Mouse (Mus musculus) kidney, embryonic 16.5 days (tissue): ENCODE measurements around the gene Hoxc4. TPM values are rescaled to one million over a fixed set of nuclear protein-coding genes. Genes with fewer than 3 reads are reported as not detected.

Experiments
- ATAC-seq: fragments of 200-750 bp; cut with Nextera tagmentation; 2 replicates; pipeline ENCODE4 v1.8.0; 2017; ENCODE audit warnings: moderate TSS enrichment; ENCODE audit not compliant: low FRiP score, low TSS enrichment
- H3K27ac ChIP-seq: fragments of 300-500 bp; sonication (generic); 2 replicates; pipeline ENCODE4 v1.5.1; 2014; ENCODE audit warnings: low read length
- H3K27me3 ChIP-seq: fragments of 300-500 bp; sonication (generic); 2 replicates; pipeline ENCODE4 v1.6.1; 2014; ENCODE audit warnings: low read length, control low read depth, mixed read lengths; ENCODE audit not compliant: insufficient read depth
- H3K36me3 ChIP-seq: fragments of 300-500 bp; sonication (generic); 2 replicates; pipeline ENCODE4 v1.6.1; 2014; ENCODE audit warnings: low read length, control low read depth, mixed read lengths; ENCODE audit not compliant: insufficient read depth
- H3K4me1 ChIP-seq: fragments of 300-500 bp; sonication (generic); 2 replicates; pipeline ENCODE4 v1.6.1; 2014; ENCODE audit warnings: low read length, control low read depth, mixed read lengths; ENCODE audit not compliant: insufficient read depth
- H3K4me2 ChIP-seq: fragments of 300-500 bp; sonication (generic); replicated peaks from 2 replicates; pipeline ENCODE4 v1.6.1; 2014; ENCODE audit warnings: low read depth, low read length
- H3K4me3 ChIP-seq: fragments of 300-500 bp; sonication (generic); 2 replicates; pipeline ENCODE4 v1.5.1; 2014; ENCODE audit warnings: mild to moderate bottlenecking, low read length
- H3K9ac ChIP-seq: fragments of 300-500 bp; sonication (generic); replicated peaks from 2 replicates; pipeline ENCODE4 v1.6.1; 2014; ENCODE audit warnings: low read length
- H3K9me3 ChIP-seq: fragments of 300-500 bp; sonication (generic); 2 replicates; pipeline ENCODE4 v1.6.1; 2016; ENCODE audit warnings: low read length, control low read depth
- WGBS: fragments of 180-500 bp; shearing (Covaris S2); extraction: QIAGEN DNeasy Blood & Tissue Kit; methylation state at CpG from one replicate; pipeline ENCODE4 v1.1.7; 2014; 5-methylcytosine and 5-hydroxymethylcytosine counted together
- polyA plus RNA-seq: library from polyadenylated mRNA; unstranded; fragments of >200 nt; fragmentation: Nextera tagmentation; extraction: Ambion mirVana; gene quantifications from 2 replicates; pipeline ENCODE4 v1.2.1, GENCODE M21; 2015

Hoxc4 gene
- polyA plus RNA-seq, 1 experiment from 2014 or later = 6.9 TPM

DNA sequence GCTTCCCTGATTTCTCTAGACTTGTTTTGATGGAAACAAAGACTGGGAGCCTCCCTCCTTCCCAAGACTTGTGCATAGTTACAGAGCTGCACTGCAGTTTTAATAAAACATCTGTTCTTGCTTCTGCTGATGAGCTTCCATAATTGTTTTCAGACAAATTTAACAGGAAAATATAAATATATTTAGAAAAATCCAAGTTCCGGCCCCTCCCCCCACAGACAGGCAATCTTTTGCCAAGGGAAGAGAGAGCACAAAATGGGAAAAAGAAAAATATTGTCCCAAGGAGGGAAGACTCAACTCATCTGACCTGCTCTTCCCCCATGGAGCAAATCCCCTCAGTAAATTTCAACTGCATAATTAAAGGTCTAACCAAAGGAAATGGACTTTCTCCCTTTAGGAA is 12.4 kb upstream of the Hoxc4 start:
- Histone ChIP-seq H3K36me3 (no peaks in the 10 kb centered on the region; the same call in 1 of the 2 replicates), H3K27me3 (peaks cover 46% of the 10 kb centered on the region), H3K9me3 (no peaks in the 10 kb centered on the region), H3K27ac (peak overlapping the region; percentile 95), H3K4me2 (peak overlapping the region; percentile 50), H3K9ac (peak overlapping the region; percentile 54), H3K4me1 (peaks cover 93% of the 10 kb centered on the region), H3K4me3 (peak overlapping the region; percentile 15)
- no peak for ATAC-seq
- 9% methylated on average over 1 of the region's 1 CpGs for WGBS

DNA sequence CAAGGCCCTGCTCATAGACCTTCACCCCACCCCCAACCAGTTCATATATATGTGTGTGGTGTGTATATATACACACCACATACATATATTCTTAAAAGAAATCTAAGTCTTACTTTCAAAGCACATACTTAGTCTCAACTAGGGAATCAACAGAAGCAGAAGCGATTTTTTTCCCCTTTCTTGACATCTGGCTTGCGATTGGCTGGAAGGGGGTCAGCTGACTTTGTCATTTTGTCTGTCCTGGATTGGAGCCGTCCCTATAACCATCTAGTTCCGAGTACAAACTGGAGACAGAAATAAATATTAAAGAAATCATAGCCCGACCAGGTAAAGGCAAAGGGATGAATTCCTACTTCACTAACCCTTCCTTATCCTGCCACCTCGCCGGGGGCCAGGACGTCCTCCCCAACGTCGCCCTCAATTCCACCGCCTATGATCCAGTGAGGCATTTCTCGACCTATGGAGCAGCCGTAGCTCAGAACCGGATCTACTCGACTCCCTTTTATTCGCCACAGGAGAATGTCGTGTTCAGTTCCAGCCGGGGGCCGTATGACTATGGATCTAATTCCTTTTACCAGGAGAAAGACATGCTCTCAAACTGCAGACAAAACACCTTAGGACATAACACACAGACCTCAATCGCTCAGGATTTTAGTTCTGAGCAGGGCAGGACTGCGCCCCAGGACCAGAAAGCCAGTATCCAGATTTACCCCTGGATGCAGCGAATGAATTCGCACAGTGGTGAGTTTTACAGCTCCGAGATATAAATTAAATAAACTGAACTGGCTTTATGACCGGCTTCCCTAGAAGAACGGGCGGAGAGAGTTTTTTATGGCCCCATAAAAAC is 9.2 kb upstream of the Hoxc4 start:
- ATAC-seq = no peak
- Histone ChIP-seq H3K4me3 (peak overlapping the region; percentile 22), H3K27ac (peak overlapping the region; percentile 76), H3K9me3 (no peaks in the 10 kb centered on the region), H3K36me3 (no peaks in the 10 kb centered on the region; the same call in 1 of the 2 replicates), H3K9ac (peak overlapping the region; percentile 64), H3K4me2 (peak overlapping the region; percentile 52), H3K27me3 (peaks cover 39% of the 10 kb centered on the region), H3K4me1 (peaks cover 89% of the 10 kb centered on the region)
- under 1% methylated on average over 27 of the region's 27 CpGs for WGBS

DNA sequence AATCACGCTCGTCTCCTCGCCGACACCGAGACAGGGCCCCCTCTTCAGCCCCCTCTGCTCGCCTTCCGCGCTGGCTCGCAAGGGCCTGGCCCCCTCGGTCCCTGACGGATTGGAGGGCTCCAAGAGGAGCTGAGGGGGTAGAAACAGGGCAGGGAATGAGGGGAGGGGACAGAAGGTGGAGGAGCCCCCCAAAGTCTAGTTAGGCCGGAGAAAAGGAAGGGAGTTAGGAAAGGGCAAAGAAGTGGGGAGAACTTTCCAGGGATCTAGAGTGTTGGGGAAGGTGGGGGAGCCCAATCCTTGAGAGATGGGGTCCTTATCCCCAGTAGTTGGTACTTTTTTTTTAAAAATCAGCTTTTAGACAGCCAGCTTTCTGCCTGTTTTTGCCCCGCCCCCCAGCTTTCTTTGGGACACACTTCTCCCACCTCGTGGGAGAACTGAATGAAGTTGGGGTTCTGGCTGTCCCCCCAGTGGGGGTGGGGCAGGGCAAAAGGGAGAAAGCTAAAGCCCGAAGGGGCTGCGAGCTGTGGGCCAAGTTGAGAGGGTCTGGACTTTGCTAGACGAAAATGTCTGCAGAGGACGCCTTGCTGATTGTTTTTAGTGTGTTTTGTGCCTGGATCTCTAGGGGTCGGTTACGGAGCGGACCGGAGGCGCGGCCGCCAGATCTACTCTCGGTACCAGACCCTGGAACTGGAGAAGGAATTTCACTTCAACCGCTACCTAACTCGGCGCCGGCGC is 8.5 kb upstream of the Hoxc4 start:
- WGBS = 5% methylated on average over 31 of the region's 31 CpGs
- Histone ChIP-seq H3K4me1 (peaks cover 90% of the 10 kb centered on the region), H3K4me3 (peak overlapping the region; percentile 22), H3K27ac (peak overlapping the region; percentile 76), H3K27me3 (peaks cover 39% of the 10 kb centered on the region), H3K36me3 (no peaks in the 10 kb centered on the region; the same call in 1 of the 2 replicates), H3K4me2 (peak overlapping the region; percentile 52), H3K9ac (peak overlapping the region; percentile 64), H3K9me3 (no peaks in the 10 kb centered on the region)
- ATAC-seq = no peak

DNA sequence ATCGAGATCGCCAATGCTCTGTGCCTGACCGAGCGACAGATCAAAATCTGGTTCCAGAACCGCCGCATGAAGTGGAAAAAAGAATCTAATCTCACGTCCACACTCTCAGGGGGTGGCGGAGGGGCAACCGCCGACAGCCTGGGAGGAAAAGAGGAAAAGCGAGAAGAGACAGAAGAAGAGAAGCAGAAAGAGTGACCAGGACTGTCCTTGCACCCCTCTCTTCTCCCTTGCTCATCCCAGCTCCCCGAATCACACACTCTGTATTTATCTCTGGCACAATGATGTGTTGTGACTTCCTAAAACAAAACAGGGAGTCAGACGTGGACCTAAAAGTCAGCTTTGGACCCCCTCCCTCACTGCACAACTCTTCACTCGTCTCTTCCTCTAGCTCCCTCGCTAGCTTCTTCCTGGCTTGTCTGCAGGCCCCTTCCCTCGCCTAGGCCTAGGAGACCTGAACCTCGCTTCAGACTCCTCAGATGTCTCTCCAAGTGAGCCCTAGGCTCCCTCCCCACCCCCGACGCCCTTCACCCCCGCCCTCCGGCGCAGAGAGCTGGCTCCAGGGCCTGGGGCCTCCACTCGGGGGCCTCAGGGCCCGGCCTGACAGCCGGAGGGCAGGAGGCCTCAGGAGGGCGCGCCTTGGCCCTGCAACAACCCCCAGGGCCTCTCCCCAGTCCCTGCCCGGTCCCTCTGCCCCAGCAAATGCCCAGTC is 7.7 kb upstream of the Hoxc4 start:
- Histone ChIP-seq H3K9ac (peak overlapping the region; percentile 64), H3K27ac (peak overlapping the region; percentile 76), H3K4me2 (peak overlapping the region; percentile 52), H3K4me3 (peak overlapping the region; percentile 22), H3K9me3 (no peaks in the 10 kb centered on the region), H3K4me1 (peaks cover 90% of the 10 kb centered on the region), H3K36me3 (no peaks in the 10 kb centered on the region; the same call in 1 of the 2 replicates), H3K27me3 (peaks cover 42% of the 10 kb centered on the region)
- no peak for ATAC-seq
- 7% methylated on average over 28 of the region's 28 CpGs for WGBS

DNA sequence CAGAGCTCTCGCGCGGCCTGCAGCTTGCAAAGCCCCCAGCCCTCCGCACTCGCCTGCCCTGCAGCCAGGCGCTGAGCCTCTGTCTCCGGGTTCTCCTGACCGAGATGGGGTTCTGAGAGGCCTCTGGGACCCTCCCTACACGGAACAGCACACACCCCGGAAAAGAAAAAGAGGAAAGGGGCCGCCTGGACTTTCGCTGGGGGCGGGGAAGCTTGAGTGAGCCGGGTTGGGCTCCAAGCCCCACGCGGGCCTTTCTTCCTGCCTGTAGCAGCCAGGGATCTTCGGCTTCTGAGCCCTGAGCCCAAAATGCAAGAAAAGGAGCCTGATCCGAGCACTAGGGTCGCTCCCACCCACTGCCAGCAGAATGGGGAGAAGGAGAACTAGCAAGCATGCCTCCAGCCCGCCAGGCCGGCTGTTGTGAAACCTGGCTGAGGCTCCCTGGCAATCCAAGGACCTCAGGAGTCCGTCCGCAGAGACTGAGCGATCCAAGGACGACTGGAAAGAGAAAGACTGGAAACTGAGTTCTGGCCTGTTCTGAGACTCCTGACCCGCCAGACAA is 6.7 kb upstream of the Hoxc4 start:
- Histone ChIP-seq H3K27ac (peak overlapping the region; percentile 71), H3K4me2 (peak overlapping the region; percentile 37), H3K9me3 (no peaks in the 10 kb centered on the region), H3K36me3 (no peaks in the 10 kb centered on the region; the same call in 1 of the 2 replicates), H3K4me3 (peak overlapping the region; percentile 11; the same call in 1 of the 2 replicates), H3K9ac (peak overlapping the region; percentile 51), H3K27me3 (peaks cover 45% of the 10 kb centered on the region), H3K4me1 (peaks cover 91% of the 10 kb centered on the region)
- WGBS = 15% methylated on average over 26 of the region's 26 CpGs
- ATAC-seq = no peak

DNA sequence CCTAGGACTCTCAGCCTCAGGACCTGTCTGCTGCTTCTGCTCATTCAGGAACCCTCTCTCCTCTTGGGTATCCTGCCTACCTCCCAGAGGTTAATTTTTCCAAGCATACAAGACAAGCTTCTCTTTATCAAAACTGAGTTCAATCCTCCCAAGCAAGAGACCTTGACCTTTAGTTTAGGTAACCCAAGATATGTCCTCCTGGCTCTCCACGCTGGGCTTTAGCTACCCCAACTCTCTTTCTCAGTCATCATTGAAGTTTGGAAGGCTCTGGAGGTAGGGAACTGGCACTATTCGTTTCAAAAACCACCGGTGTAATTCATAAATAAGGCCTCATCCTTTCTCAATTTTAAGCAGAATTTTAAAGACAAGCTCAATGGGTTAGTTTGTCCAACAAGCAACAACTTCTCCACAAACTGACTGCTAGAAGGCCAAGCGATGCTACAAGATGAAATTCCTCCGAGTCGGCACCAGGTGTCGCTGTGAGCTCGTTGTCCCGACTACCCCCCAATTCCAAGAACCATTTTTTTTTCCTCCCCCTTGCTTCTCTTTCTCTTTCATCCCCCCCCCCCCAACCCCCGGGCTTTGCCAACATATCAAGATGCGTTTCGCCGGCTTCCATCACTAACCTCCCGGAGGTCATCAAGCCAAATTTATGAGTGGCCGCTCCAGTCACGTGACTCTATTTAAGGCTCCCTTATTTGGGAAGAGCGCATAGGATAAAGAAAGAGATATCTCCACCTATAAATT is 5.3 kb upstream of the Hoxc4 start:
- 5% methylated on average over 17 of the region's 17 CpGs for WGBS
- Histone ChIP-seq H3K9ac (no peak overlapping the region), H3K36me3 (no peaks in the 10 kb centered on the region; the same call in 1 of the 2 replicates), H3K4me3 (peak overlapping the region; percentile 39), H3K4me2 (peak overlapping the region; percentile 68), H3K27me3 (peaks cover 40% of the 10 kb centered on the region), H3K27ac (peak overlapping the region; percentile 25; the same call in 1 of the 2 replicates), H3K9me3 (no peaks in the 10 kb centered on the region), H3K4me1 (peaks cover 91% of the 10 kb centered on the region)
- no peak for ATAC-seq

DNA sequence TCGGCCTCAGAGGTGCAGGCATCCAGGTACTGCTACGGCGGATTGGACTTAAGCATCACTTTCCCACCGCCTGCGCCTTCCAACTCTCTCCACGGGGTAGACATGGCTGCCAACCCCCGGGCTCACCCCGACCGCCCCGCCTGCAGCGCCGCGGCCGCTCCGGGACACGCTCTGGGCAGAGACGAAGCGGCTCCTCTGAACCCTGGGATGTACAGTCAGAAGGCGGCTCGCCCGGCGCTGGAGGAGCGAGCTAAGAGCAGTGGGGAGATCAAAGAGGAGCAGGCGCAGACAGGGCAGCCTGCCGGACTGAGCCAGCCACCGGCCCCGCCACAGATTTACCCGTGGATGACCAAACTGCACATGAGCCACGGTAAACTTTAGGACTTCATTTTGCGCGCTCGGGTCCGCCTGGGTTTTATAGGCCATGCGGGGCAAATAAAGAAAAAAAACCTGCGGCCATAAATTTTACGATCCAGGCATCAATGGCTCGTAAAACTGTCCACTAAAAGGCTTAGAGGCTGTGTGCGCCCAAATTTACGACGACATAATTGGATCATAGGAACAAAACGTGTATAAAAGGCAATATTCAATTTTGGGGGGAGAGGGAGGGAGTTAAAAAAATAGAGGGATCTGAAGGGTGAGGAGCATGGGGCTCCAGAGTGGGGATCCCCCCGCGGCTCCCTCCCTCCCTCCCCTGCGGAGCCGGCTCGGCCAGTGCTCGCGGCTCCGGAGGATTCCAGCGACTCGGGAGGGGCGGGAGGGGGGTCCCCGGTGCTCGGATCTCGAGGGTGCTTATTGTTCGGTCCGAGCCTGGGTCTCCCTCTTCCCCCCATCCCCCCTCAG is 4.3 kb upstream of the Hoxc4 start:
- H3K27ac ChIP-seq = peak overlapping the region; percentile 88
- peaks cover 92% of the 10 kb centered on the region for H3K4me1 ChIP-seq
- ATAC-seq = peak; percentile 78
- H3K4me3 ChIP-seq = peak overlapping the region; percentile 39
- under 1% methylated on average over 48 of the region's 57 CpGs for WGBS
- peak overlapping the region; percentile 68 for H3K4me2 ChIP-seq
- no peaks in the 10 kb centered on the region; the same call in 1 of the 2 replicates for H3K36me3 ChIP-seq
- no peaks in the 10 kb centered on the region for H3K9me3 ChIP-seq
- peaks cover 37% of the 10 kb centered on the region for H3K27me3 ChIP-seq
- H3K9ac ChIP-seq = peak overlapping the region; percentile 67

DNA sequence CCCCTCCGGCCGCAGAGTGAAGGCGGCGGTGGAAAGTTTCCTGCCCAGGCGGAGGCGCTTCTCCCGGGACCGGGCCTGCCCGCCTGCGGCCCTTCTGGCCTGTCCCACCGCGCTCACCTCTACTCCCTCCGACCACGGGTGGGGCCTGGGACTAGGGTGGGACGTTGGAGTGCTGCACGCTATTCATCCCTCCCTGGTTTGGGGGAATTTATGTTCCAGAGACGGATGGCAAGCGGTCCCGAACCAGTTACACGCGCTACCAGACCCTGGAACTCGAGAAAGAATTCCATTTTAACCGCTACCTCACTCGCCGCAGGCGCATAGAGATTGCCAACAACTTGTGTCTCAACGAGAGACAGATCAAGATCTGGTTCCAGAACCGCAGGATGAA is 3.7 kb upstream of the Hoxc4 start:
- peak overlapping the region; percentile 39 for H3K4me3 ChIP-seq
- peak overlapping the region; percentile 67 for H3K9ac ChIP-seq
- H3K4me2 ChIP-seq = peak overlapping the region; percentile 68
- ATAC-seq = peak; percentile 32
- H3K27me3 ChIP-seq = peaks cover 43% of the 10 kb centered on the region
- peaks cover 92% of the 10 kb centered on the region for H3K4me1 ChIP-seq
- no peaks in the 10 kb centered on the region; the same call in 1 of the 2 replicates for H3K36me3 ChIP-seq
- H3K9me3 ChIP-seq = no peaks in the 10 kb centered on the region
- peak overlapping the region; percentile 88 for H3K27ac ChIP-seq
- WGBS = 2% methylated on average over 24 of the region's 28 CpGs
